Mouse (Mus musculus): ENCODE measurements around the gene Tmem106b. TPM values are rescaled to one million over a fixed set of nuclear protein-coding genes. Genes with fewer than 3 reads are reported as not detected.

Gene Tmem106b
- total and polyA plus RNA-seq, 3 experiments = 14.2 to 144 (median 16.6) TPM

DNA sequence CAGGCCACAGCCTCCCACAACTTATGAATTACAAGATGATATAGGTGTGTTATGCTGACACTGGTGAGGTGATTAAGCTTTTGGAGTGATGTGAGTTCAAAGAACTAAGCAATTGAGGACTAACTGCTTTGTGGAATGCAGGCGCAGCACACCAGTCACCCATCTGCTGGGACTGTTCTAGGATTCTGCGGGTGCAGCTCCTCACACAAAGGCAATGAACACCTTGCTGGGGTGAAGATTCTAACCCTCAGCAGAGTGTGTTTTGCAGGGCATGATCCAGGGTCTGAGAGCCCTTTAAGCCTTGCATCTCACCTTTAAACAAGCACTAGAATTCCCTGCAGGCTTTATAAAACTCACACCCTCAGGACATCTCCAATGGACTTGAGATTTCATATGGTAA is 30.6 kb downstream of the Tmem106b start:
- Histone ChIP-seq H3K79me2 (ENCODE audit: control insufficient read depth, insufficient read depth, low read length, poor library complexity) (no peaks in the 10 kb centered on the region), H3K4me1 (ENCODE audit: control insufficient read depth in 1 of 2, insufficient read depth in 2 of 2, low read length in 2 of 2) (no peaks in the 10 kb centered on the region)
- no peak for TF ChIP-seq KAT2A (conservative IDR thresholded peaks at IDR 0.05; ENCODE audit: low read depth, low read length)
- no peak for TF ChIP-seq USF2 (IDR thresholded peaks at IDR 0.05; ENCODE audit: borderline replicate concordance in 1 of 2, insufficient read depth in 1 of 2, low read depth in 1 of 2, low read length in 2 of 2)
- TF ChIP-seq MYC (IDR thresholded peaks at IDR 0.05; ENCODE audit: low read depth, low read length) = no peak
- no peak for TF ChIP-seq ZNF384 (IDR thresholded peaks at IDR 0.05; ENCODE audit: low read depth, low read length)
- TF ChIP-seq MEF2A (IDR thresholded peaks at IDR 0.05; ENCODE audit: extremely low read depth, insufficient replicate concordance, low read depth, low read length, poor library complexity, severe bottlenecking) = no peak
- no peak for TF ChIP-seq NELFE (IDR thresholded peaks at IDR 0.05; ENCODE audit: low read depth, low read length)
- no peak for TF ChIP-seq TCF12 (IDR thresholded peaks at IDR 0.05; ENCODE audit: low read depth, low read length)
- TF ChIP-seq RAD21 (IDR thresholded peaks at IDR 0.05; ENCODE audit: low read depth, low read length) = no peak
- TF ChIP-seq TAL1 (IDR thresholded peaks at IDR 0.05; ENCODE audit: low read length) = no peak
- no peak for TF ChIP-seq MXI1 (IDR thresholded peaks at IDR 0.05; ENCODE audit: low read depth, low read length)
- no peak for TF ChIP-seq CHD2 (IDR thresholded peaks at IDR 0.05; ENCODE audit: low read length)
- TF ChIP-seq EP300 (IDR thresholded peaks at IDR 0.05; ENCODE audit: low read depth in 1 of 2, low read length in 2 of 2) = no peak

DNA sequence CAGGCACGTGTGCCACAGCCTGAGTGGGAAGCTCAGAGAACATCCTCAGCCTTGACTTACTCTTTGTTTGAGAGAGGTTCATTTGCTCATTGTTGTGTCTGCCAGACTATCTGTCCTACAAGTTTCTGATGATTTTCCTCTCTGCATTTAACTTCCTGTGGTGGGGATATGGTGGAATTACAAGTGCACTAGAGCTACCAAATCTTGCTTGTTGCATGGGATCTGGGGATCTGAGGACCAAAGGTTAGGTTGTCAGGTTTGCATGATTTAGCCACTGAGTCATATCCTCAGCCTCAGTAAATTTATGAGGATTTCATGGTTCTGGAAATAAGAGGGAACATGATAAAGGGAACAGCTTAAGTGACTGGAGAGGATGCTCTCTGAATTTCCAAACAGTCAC is 39.1 kb downstream of the Tmem106b start:
- H3K4me1 ChIP-seq (ENCODE audit: control insufficient read depth in 1 of 2, insufficient read depth in 2 of 2, low read length in 2 of 2) = no peaks in the 10 kb centered on the region
- no peak overlapping the region for H3K9ac ChIP-seq (ENCODE audit: control insufficient read depth, low read depth, low read length, poor library complexity, severe bottlenecking)
- TF ChIP-seq ZC3H11A (IDR thresholded peaks at IDR 0.05; ENCODE audit: low read depth, low read length) = no peak
- no peak for TF ChIP-seq USF2 (IDR thresholded peaks at IDR 0.05; ENCODE audit: borderline replicate concordance in 1 of 2, insufficient read depth in 1 of 2, low read depth in 1 of 2, low read length in 2 of 2)
- no peak for TF ChIP-seq JUND (IDR thresholded peaks at IDR 0.05; ENCODE audit: low read depth, low read length)
- no peak for TF ChIP-seq BHLHE40 (IDR thresholded peaks at IDR 0.05; ENCODE audit: borderline replicate concordance, low read depth, low read length)
- no peaks in the 10 kb centered on the region for H3K9me3 ChIP-seq (replicated peaks; ENCODE audit: insufficient read depth, low read length)
- H3K36me3 ChIP-seq (ENCODE audit: control insufficient read depth in 1 of 2, insufficient read depth in 2 of 2, low read length in 2 of 2) = no peaks in the 10 kb centered on the region
- DNase-seq (ENCODE audit: low read depth, low spot score) = no peak
- H3K27me3 ChIP-seq (ENCODE audit: control insufficient read depth in 1 of 2, insufficient read depth in 2 of 2, low read length in 2 of 2) = no peaks in the 10 kb centered on the region
- H3K27ac ChIP-seq (ENCODE audit: control insufficient read depth, low read depth, low read length) = no peak overlapping the region
- H3K4me3 ChIP-seq (ENCODE audit: control insufficient read depth in 1 of 2, insufficient read depth in 1 of 2, low read depth in 2 of 2, low read length in 2 of 2) = no peak overlapping the region
- H3K79me2 ChIP-seq (ENCODE audit: control insufficient read depth, insufficient read depth, low read length, poor library complexity) = no peaks in the 10 kb centered on the region

More for the DNA sequence above, 30.6 kb downstream of the Tmem106b start:
- H3K36me3 ChIP-seq (ENCODE audit: control insufficient read depth in 1 of 2, insufficient read depth in 2 of 2, low read length in 2 of 2) = no peaks in the 10 kb centered on the region
- H3K27ac ChIP-seq (ENCODE audit: control insufficient read depth, low read depth, low read length) = no peak overlapping the region
- H3K27me3 ChIP-seq (ENCODE audit: control insufficient read depth in 1 of 2, insufficient read depth in 2 of 2, low read length in 2 of 2) = no peaks in the 10 kb centered on the region
- no peak for DNase-seq (ENCODE audit: low read depth, low spot score)
- no peak overlapping the region for H3K9ac ChIP-seq (ENCODE audit: control insufficient read depth, low read depth, low read length, poor library complexity, severe bottlenecking)
- no peaks in the 10 kb centered on the region for H3K9me3 ChIP-seq (replicated peaks; ENCODE audit: insufficient read depth, low read length)
- no peak overlapping the region for H3K4me3 ChIP-seq (ENCODE audit: control insufficient read depth in 1 of 2, insufficient read depth in 1 of 2, low read depth in 2 of 2, low read length in 2 of 2)

All from MEL (cell line).